Mouse (Mus musculus): ENCODE results near the gene Son. TPM values are rescaled to one million over a fixed set of nuclear protein-coding genes. Genes with fewer than 3 reads are reported as not detected.
A peak's percentile ranks its signal among the peaks of the same experiment; 100 is the strongest.

The Son gene
- 10 to 100 TPM; 95.5 to 96.9 TPM for total RNA-seq (2021)
- long read RNA-seq, experiment 1, full-length matches to known transcripts: 5 of 32 reads
- long read RNA-seq, experiment 1, partial matches to known transcripts: 24 of 32 reads
- long read RNA-seq, experiment 1, other reads (novel, unspliced or antisense): 3 of 32 reads
- long read RNA-seq, experiment 2, full-length matches to known transcripts: 11 of 47 reads
- long read RNA-seq, experiment 2, partial matches to known transcripts: 36 of 47 reads
- long read RNA-seq, experiment 2, other reads (novel, unspliced or antisense): 0 of 47 reads

DNA sequence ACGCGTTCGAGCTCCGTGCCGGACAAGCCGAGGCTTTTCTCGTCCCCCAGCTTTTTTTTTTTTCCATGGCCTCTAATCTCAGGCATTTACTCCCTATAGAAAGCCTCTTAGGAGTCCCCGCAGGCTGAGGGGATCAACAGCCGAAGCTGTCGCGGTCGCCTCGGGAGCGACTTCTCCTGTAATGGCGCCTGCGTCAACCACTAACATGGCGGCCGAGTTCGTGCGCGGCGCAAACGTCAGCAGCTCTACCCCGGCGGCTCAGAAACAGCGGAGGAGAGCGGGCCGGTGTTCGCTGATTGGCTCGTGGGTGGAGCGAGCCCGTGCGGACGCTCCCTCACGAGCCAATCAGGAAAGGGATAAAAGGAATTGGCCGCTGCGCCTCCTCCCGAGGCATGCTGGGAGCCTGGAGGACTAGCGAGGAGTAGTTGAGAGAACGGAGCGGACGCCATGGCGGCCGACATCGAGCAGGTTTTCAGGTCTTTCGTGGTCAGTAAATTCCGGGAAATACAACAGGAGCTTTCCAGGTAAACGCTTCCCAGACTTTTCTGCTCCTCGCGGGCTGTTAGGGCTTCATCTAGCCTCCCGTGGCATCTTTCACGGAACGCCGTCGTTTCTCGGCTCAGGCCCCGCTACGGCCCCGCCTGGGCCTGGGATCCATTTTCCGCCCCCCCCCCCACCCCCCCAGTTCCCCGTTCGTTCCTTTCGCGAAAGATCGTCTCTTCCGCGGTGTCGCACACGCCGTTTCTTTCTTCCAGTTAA lies at the start of gene Son:
TSS of gene Son (plus strand) at position 46 of the 759 bp plus-strand sequence.
- intact Hi-C loops (cut with DNase I; ENCODE audit: low total_unique reads): no loop called here
- DNase-seq: peak; percentile 98

- intact Hi-C loops (cut with DNase I; ENCODE audit: low total_unique reads): no loop called here
- DNase-seq: peak; percentile 99
Observed at GRCm38 (mm10) chr16:91597672-91598010, 49.7 kb upstream of the Son start, which contains the start of gene Tmem50b. Gene Tmem50b (minus strand): TSS chr16:91597800.

GRCm38 (mm10) chr16:91599242-91599641 lies 48.1 kb upstream of the Son start:
- intact Hi-C loops (cut with DNase I; ENCODE audit: low total_unique reads): no loop called here
- DNase-seq: no peak

- DNase-seq: no peak
- intact Hi-C loops (cut with DNase I; ENCODE audit: low total_unique reads): no loop called here
Observed at GRCm38 (mm10) chr16:91601081-91601480, 46.2 kb upstream of the Son start.

DNA sequence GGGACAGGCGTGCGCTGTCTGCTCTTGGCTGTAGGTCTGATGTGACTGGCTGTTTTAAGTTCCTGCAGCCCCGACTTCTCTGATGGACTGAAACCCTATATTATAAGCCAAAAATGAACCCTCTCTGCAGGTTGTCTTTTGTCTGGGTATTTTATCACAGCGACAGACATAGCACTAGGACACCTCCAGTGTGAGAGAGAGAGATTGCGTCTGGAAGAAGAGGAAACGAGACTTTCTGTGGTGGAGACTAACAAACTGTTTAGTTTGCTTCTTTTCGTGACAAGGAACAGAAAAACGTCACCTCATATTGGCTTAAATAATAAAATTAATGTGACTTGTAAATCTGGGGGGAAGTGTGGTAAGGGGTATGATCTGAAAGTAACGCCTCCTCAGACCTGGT lies 45.6 kb upstream of the Son start:
- intact Hi-C loops (cut with DNase I; ENCODE audit: low total_unique reads): no loop called here
- no peak for DNase-seq

DNA sequence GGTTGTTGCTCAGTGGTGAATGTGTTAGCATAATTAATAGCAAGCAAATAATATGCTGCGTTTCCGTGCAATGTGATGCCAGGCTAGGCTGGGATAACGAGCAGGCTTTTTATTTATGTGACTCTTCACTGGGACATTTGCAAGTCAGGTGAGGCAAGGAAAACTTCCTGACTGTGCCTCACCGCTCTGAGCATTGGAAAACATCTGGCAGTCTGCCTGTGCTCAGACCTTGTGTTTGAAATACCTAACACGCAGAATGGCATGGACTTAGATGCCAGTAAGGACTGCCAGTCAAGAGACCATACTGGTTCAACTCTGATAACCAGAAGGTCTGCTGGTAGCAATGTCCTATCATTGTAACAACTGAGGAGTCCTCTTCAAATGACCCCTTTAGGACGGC lies 42.1 kb upstream of the Son start:
- DNase-seq: no peak
- intact Hi-C loops (cut with DNase I; ENCODE audit: low total_unique reads): no loop called here

DNA sequence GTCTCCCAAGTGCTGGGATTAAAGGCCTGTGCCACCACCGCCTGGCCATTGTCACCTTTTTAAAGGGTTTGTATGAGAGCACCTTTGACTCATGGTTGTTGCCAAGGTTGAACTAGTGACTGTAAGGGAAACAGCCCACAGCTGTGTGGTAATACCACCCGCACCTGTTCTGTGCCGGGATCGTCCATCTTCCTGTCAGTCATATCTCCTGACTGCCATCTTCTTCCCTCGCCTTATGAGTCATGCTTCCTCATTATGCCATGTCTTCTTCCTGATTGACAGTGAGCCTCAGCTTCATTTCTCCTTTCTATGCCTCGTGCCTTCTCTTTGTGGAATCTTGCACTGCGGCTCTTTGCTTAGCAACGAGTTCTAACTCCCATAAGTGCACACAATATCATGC lies 40.3 kb upstream of the Son start:
- intact Hi-C loops (cut with DNase I; ENCODE audit: low total_unique reads): no loop called here

GRCm38 (mm10) chr16:91609501-91610245 lies 37.6 kb upstream of the Son start:
- intact Hi-C loops (cut with DNase I; ENCODE audit: low total_unique reads): no loop called here
- peak; percentile 26 for DNase-seq

More for the DNA sequence above, 40.3 kb upstream of the Son start:
- no peak for DNase-seq

GRCm38 (mm10) chr16:91611248-91611647 lies 36.1 kb upstream of the Son start:
- intact Hi-C loops (cut with DNase I; ENCODE audit: low total_unique reads): no loop called here
- DNase-seq: no peak

DNA sequence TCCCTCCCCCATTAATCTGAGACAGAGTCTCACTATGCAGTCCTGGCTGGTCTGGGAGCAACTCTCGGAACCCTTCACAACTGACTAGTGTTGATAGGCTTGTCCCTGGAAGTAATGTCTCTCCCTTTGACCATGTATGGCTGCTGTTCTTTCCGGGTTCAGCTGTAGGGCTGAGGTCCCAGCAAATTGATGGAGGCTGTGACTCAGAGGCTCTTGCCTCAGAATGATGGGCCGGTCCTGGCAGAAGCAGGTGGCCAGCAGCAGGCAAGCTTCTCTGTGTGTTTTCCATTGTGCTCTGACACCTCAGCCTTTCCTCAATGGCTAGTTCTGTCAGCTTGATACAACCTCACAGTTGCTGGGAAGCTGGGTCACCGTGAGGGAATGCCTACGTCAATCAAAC lies 34.8 kb upstream of the Son start:
- intact Hi-C loops (cut with DNase I; ENCODE audit: low total_unique reads): no loop called here
- no peak for DNase-seq

- no peak for DNase-seq
- intact Hi-C loops (cut with DNase I; ENCODE audit: low total_unique reads): no loop called here
Observed at GRCm38 (mm10) chr16:91614552-91614951, 32.8 kb upstream of the Son start.

DNA sequence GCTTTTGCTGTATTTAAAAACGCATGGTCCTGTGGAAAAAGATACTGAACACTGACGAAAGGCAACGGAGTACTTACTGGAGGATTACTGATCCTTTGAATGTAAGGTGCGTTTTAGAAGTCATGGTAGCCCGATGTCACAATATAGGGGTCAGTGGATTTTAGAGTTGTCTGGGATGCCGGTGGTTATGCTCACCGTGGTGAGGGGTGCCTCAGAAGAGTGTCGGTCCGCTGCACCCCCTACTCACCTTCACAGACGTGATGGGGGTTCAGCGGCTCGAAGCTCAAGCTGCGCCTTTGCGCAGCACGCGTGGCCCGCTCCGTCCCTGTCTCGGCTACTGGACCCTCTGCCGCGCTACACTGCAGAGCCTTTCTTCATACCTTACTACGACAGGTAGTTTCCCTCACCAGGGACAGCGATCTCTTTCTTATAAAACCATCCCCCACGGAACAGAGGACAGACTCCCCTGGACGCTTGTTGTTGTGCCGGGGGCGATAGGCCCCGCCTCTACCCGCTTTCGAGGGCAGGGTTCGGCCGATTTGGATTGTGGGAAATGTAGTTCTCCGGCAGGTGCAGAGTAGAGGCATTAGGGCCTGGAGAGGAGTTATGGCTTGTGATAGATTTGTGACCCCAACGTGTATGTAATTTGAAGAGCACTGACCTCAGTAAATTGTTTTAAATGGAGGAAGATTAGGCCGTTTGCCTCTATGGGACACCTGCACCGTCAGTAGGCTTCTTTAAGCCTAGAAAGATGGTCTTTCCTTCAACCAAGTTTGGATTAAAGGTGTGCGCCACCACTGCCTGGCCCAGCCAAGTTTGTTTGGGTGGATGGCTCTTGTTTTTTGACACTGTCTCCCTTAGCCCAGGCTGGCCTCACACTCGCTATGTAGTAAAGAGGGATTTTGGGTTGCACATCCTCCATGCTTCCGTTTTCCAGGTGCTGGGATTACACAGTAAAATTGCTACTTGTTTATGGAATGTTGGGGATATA lies 28.5 kb upstream of the Son start, which contains the start of gene Dnajc28:
TSS of gene Dnajc28 (minus strand) at position 516 of the 991 bp plus-strand sequence.
- peak; percentile 74 for DNase-seq
- intact Hi-C loops (cut with DNase I; ENCODE audit: low total_unique reads): no loop called here

- DNase-seq: no peak
- intact Hi-C loops (cut with DNase I; ENCODE audit: low total_unique reads): no loop called here
Observed at GRCm38 (mm10) chr16:91620185-91620584, 27.1 kb upstream of the Son start.

DNA sequence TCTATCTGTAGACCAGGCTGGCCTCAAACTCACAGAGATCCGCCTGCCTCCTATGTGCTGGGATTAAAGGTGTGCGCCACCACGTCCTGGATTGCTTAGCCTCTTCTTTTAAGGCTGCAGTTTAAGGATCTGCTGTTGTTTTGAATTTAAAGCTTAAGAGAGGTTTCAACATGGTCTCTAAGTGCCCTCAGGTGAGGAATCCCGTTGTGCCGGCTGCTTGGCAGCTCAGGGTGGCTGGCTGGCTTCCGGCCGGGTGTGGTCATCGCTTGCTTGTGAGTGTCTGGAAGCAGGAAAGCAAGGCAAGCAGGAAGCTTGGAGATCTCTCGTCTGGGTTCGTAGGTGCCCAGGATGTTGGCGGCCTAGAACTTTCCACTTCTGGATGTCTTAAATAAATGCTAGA lies 26.3 kb upstream of the Son start:
- no peak for DNase-seq
- intact Hi-C loops (cut with DNase I; ENCODE audit: low total_unique reads): no loop called here

DNA sequence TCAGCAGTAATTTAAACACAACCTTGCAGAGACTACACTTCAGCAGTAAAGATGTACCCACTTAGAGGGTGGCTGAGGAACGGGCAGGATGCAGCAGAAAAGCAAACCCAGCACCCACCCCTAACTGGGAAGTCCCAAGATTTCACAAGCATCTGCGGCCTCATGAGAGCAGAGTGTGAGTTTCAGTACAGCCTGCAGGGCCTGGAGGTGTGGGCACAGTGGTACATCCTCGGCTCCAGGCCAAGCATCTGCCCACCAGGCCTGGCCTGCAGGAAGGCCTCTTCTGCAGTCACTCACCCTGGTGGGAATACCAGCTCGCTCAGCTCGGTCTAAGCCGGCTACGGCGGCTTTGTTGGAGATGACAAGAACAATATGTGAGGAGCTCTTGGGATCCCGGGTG lies 24.2 kb upstream of the Son start:
- intact Hi-C loops (cut with DNase I; ENCODE audit: low total_unique reads): no loop called here
- DNase-seq: no peak

- intact Hi-C loops (cut with DNase I; ENCODE audit: low total_unique reads): no loop called here
- no peak for DNase-seq
Observed at GRCm38 (mm10) chr16:91627831-91628230, 19.5 kb upstream of the Son start.

DNA sequence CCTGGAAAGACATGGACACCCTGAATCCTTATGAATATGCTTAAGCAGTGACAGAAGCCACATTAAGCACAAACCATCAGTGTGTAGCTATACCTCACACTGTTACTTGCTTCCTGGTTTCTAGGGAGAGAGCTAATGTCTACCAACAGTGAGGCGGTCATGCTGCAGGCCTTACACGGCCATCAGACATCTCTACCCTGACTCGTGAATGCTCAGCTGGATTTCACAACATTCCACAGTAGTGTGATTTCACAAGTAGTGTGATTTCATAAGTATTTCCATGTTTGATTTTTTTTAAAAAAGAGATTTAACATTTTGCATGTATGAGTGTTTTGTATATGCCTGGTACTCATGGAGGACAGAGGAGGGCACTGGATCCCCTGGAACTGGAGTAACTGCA lies 18.6 kb upstream of the Son start:
- intact Hi-C loops (cut with DNase I; ENCODE audit: low total_unique reads): no loop called here
- no peak for DNase-seq

- no peak for DNase-seq
- intact Hi-C loops (cut with DNase I; ENCODE audit: low total_unique reads): no loop called here
Observed at GRCm38 (mm10) chr16:91629749-91630148, 17.6 kb upstream of the Son start.

GRCm38 (mm10) chr16:91630584-91630983 lies 16.7 kb upstream of the Son start:
- no peak for DNase-seq
- intact Hi-C loops (cut with DNase I; ENCODE audit: low total_unique reads): no loop called here
